Mouse (Mus musculus) testis, postnatal 10 days (tissue): ENCODE results near the gene Ddi2.

ENCODE experiments used
- DNase-seq: peaks from one replicate; pipeline ENCODE4 v3.0.0; 2021; ENCODE audit warnings: low spot score

The Ddi2 gene

GRCm38 (mm10) chr4:141653813-141654212 is 69.4 kb downstream of the Ddi2 start:
- no peak for DNase-seq

GRCm38 (mm10) chr4:141653044-141653443 is 70.2 kb downstream of the Ddi2 start:
- no peak for DNase-seq

- no peak for DNase-seq
Measured at GRCm38 (mm10) chr4:141651944-141652343, 71.3 kb downstream of the Ddi2 start.

GRCm38 (mm10) chr4:141651286-141651685 is 71.9 kb downstream of the Ddi2 start:
- no peak for DNase-seq

- peak; percentile 72 for DNase-seq
Measured at GRCm38 (mm10) chr4:141649244-141649643, 74.0 kb downstream of the Ddi2 start.

GRCm38 (mm10) chr4:141648262-141648661 is 75.0 kb downstream of the Ddi2 start:
- DNase-seq = no peak

GRCm38 (mm10) chr4:141647187-141647586 is 76.0 kb downstream of the Ddi2 start:
- DNase-seq = no peak

GRCm38 (mm10) chr4:141645988-141646387 is 77.2 kb downstream of the Ddi2 start:
- no peak for DNase-seq

GRCm38 (mm10) chr4:141643118-141643855 is 79.9 kb downstream of the Ddi2 start:
- no peak for DNase-seq

- no peak for DNase-seq
Measured at GRCm38 (mm10) chr4:141641961-141642811, 81.0 kb downstream of the Ddi2 start.

- DNase-seq = no peak
Measured at GRCm38 (mm10) chr4:141641353-141641771, 81.9 kb downstream of the Ddi2 start.

GRCm38 (mm10) chr4:141639474-141639873 is 83.7 kb downstream of the Ddi2 start:
- no peak for DNase-seq

- DNase-seq = no peak
Measured at GRCm38 (mm10) chr4:141636693-141637092, 86.5 kb downstream of the Ddi2 start.

- no peak for DNase-seq
Measured at GRCm38 (mm10) chr4:141635991-141636390, 87.2 kb downstream of the Ddi2 start.

GRCm38 (mm10) chr4:141632111-141632873 is 90.9 kb downstream of the Ddi2 start:
- peak; percentile 68 for DNase-seq

GRCm38 (mm10) chr4:141631250-141631649 is 92.0 kb downstream of the Ddi2 start:
- no peak for DNase-seq

- DNase-seq = no peak
Measured at GRCm38 (mm10) chr4:141630021-141630420, 93.2 kb downstream of the Ddi2 start.

GRCm38 (mm10) chr4:141628661-141629060 is 94.6 kb downstream of the Ddi2 start:
- no peak for DNase-seq
